Mouse (Mus musculus) liver, adult 2 months (tissue): ENCODE results near the gene Olfr651. TPM values are rescaled to one million over a fixed set of nuclear protein-coding genes. Genes with fewer than 3 reads are reported as not detected.

ENCODE experiments used
- DNase-seq: peaks from one replicate; pipeline ENCODE4 v3.0.0-alpha.2; 2011; ENCODE audit warnings: low read depth, low spot score; ENCODE audit errors: extremely low read depth
- H3K27ac ChIP-seq: fragments of 200-500 bp; replicated peaks from 2 replicates; pipeline ENCODE4 v1.5.1; 2012; ENCODE audit warnings: low read depth, mild to moderate bottlenecking, control low read depth, inconsistent platforms, low read length; ENCODE audit not compliant: insufficient read depth
- H3K27me3 ChIP-seq: fragments of 200-500 bp; 2 replicates; pipeline ENCODE4 v1.6.1; 2012; ENCODE audit warnings: mild to moderate bottlenecking, moderate library complexity, low read length, inconsistent platforms; ENCODE audit not compliant: control insufficient read depth, insufficient read depth
- H3K36me3 ChIP-seq: fragments of 200-500 bp; 2 replicates; pipeline ENCODE4 v1.6.1; 2012; ENCODE audit warnings: low read length, inconsistent platforms; ENCODE audit not compliant: control insufficient read depth, insufficient read depth
- H3K4me1 ChIP-seq: fragments of 200-500 bp; 2 replicates; pipeline ENCODE4 v1.6.1; 2011; ENCODE audit warnings: low read length; ENCODE audit not compliant: control insufficient read depth, insufficient read depth
- H3K4me3 ChIP-seq: fragments of 200-500 bp; 2 replicates; pipeline ENCODE4 v1.5.1; 2011; ENCODE audit warnings: low read depth, mild to moderate bottlenecking, control low read depth, low read length, moderate library complexity; ENCODE audit not compliant: insufficient read depth
- H3K79me2 ChIP-seq: fragments of 200-500 bp; 2 replicates; pipeline ENCODE4 v1.6.1; 2012; ENCODE audit warnings: inconsistent platforms, mild to moderate bottlenecking, low read length, moderate library complexity; ENCODE audit not compliant: control insufficient read depth, insufficient read depth
- H3K9ac ChIP-seq: fragments of 200-500 bp; 2 replicates; pipeline ENCODE4 v1.6.1; 2012; ENCODE audit warnings: low read depth, mild to moderate bottlenecking, control low read depth, inconsistent platforms, low read length
- CTCF ChIP-seq: fragments of 200-500 bp; IDR thresholded peaks from 2 replicates; pipeline ENCODE4 v1.5.1; 2011; ENCODE audit warnings: low read depth, low read length, control low read depth
- POLR2A ChIP-seq: fragments of 200-500 bp; IDR thresholded peaks from 2 replicates; pipeline ENCODE4 v1.6.1; 2011; ENCODE audit warnings: low read length, control low read depth; ENCODE audit not compliant: insufficient read depth; ENCODE audit errors: extremely low read depth
- WGBS: fragments of 180-500 bp; shearing (Covaris S2); methylation state at CpG from one replicate; pipeline ENCODE4 v1.1.7; 2018; 5-methylcytosine and 5-hydroxymethylcytosine counted together
- polyA plus RNA-seq: library from polyadenylated mRNA; depleted of rRNA; stranded (reverse); fragments of >200 nt; gene quantifications from 2 replicates; pipeline ENCODE4 v1.2.3, GENCODE M21; 2012; rRNA removed
- total RNA-seq: library from RNA; depleted of rRNA; stranded (reverse); fragments of >200 nt; gene quantifications from 2 replicates; pipeline ENCODE4 v1.2.3, GENCODE M21; 2014; rRNA removed

The Olfr651 gene
- total and polyA plus RNA-seq, 2 experiments: not detected

DNA sequence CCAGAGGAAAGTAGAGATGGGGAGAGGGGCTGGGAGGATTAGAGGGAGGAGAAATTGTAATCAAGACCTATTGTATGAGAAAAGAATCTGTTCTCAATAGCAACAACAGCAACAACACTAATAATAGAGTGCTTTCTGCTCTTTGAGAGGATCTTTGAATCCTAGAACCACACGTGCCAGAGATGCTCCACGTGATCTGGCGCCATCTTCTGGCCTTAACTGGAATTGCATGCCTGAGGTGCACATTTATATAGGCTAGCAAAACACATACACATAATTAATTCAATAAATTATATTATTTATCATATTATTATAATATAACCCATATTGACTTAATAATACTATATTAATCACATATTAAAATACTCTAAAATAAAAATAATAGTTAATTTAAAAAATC is 53.2 kb downstream of the Olfr651 start:
- H3K27me3 ChIP-seq: no peaks in the 10 kb centered on the region
- 8% methylated on average over 3 of the region's 3 CpGs for WGBS
- no peaks in the 10 kb centered on the region for H3K36me3 ChIP-seq
- no peak overlapping the region for H3K27ac ChIP-seq
- peak; percentile 27 for DNase-seq
- no peaks in the 10 kb centered on the region for H3K4me1 ChIP-seq
- no peak overlapping the region for H3K4me3 ChIP-seq
- no peak overlapping the region for H3K9ac ChIP-seq
- TF ChIP-seq CTCF (peak; percentile 67; the same call in 1 of the 2 replicates), POLR2A (no peak)
- no peaks in the 10 kb centered on the region for H3K79me2 ChIP-seq

Other genes with a start within 250 kb of the Olfr651 start
- 11.7 and 15.5 TPM in 2 replicates for gene Trim12a, start 234.7 kb upstream of the Olfr651 start, total RNA-seq
- 1.6 and 1.7 TPM in 2 replicates for gene Trim12a, start 234.7 kb upstream of the Olfr651 start, polyA plus RNA-seq
- gene Trim34b, start 220.7 kb upstream of the Olfr651 start, total RNA-seq: 0.09 TPM in 1 of 2 replicates, not detected in the other
- 0.76 and 1.3 TPM in 2 replicates for gene Trim34b, start 220.7 kb upstream of the Olfr651 start, polyA plus RNA-seq
- gene Trim12c, start 196.8 kb upstream of the Olfr651 start, total RNA-seq: 6.7 and 12.4 TPM in 2 replicates
- gene Trim12c, start 196.8 kb upstream of the Olfr651 start, polyA plus RNA-seq: 2.7 and 2.8 TPM in 2 replicates
- gene Trim30b, start 180.2 kb upstream of the Olfr651 start, total RNA-seq: 0.47 and 0.74 TPM in 2 replicates
- gene Trim30b, start 180.2 kb upstream of the Olfr651 start, polyA plus RNA-seq: 0.06 TPM in 1 of 2 replicates, not detected in the other
- gene Trim30c, start 149.3 kb upstream of the Olfr651 start, total RNA-seq: 0.54 and 1.3 TPM in 2 replicates
- 0.13 TPM in 1 of 2 replicates, not detected in the other for gene Trim30c, start 149.3 kb upstream of the Olfr651 start, polyA plus RNA-seq
- 8.1 and 9.4 TPM in 2 replicates for gene Trim30a, start 84.9 kb upstream of the Olfr651 start, total RNA-seq
- gene Trim30a, start 84.9 kb upstream of the Olfr651 start, polyA plus RNA-seq: 0.90 and 1.5 TPM in 2 replicates
- gene Trim30d, start 42.3 kb upstream of the Olfr651 start, total RNA-seq: 6.2 and 8.9 TPM in 2 replicates
- 0.42 and 1.2 TPM in 2 replicates for gene Trim30d, start 42.3 kb upstream of the Olfr651 start, polyA plus RNA-seq
- not detected in 2 replicates for gene Olfr652, start 10.8 kb downstream of the Olfr651 start, total RNA-seq
- not detected in 2 replicates for gene Olfr652, start 10.8 kb downstream of the Olfr651 start, polyA plus RNA-seq
- not detected in 2 replicates for gene Olfr653, start 27.2 kb downstream of the Olfr651 start, total RNA-seq
- not detected in 2 replicates for gene Olfr653, start 27.2 kb downstream of the Olfr651 start, polyA plus RNA-seq
- not detected in 2 replicates for gene Olfr654, start 36.9 kb downstream of the Olfr651 start, total RNA-seq
- gene Olfr654, start 36.9 kb downstream of the Olfr651 start, polyA plus RNA-seq: not detected in 2 replicates
- not detected in 2 replicates for gene Olfr655, start 51.6 kb downstream of the Olfr651 start, total RNA-seq
- not detected in 2 replicates for gene Olfr655, start 51.6 kb downstream of the Olfr651 start, polyA plus RNA-seq
- gene Olfr656, start 63.8 kb downstream of the Olfr651 start, total RNA-seq: not detected in 2 replicates
- gene Olfr656, start 63.8 kb downstream of the Olfr651 start, polyA plus RNA-seq: not detected in 2 replicates
- not detected in 2 replicates for gene Olfr657, start 74.7 kb downstream of the Olfr651 start, total RNA-seq
- gene Olfr657, start 74.7 kb downstream of the Olfr651 start, polyA plus RNA-seq: not detected in 2 replicates
- gene Olfr658, start 97.2 kb downstream of the Olfr651 start, total RNA-seq: not detected in 2 replicates
- not detected in 2 replicates for gene Olfr658, start 97.2 kb downstream of the Olfr651 start, polyA plus RNA-seq
- gene Olfr659, start 116.6 kb downstream of the Olfr651 start, total RNA-seq: not detected in 2 replicates
- not detected in 2 replicates for gene Olfr659, start 116.6 kb downstream of the Olfr651 start, polyA plus RNA-seq
- gene Olfr661, start 136.4 kb downstream of the Olfr651 start, total RNA-seq: not detected in 2 replicates
- gene Olfr661, start 136.4 kb downstream of the Olfr651 start, polyA plus RNA-seq: not detected in 2 replicates
- not detected in 2 replicates for gene Usp17le, start 227.3 kb downstream of the Olfr651 start, total RNA-seq
- not detected in 2 replicates for gene Usp17le, start 227.3 kb downstream of the Olfr651 start, polyA plus RNA-seq